Mouse (Mus musculus) brain, embryonic 14.5 days (tissue): ENCODE data around the gene Siah2. TPM values are rescaled to one million over a fixed set of nuclear protein-coding genes. Genes with fewer than 3 reads are reported as not detected.

ENCODE experiments used
- DNase-seq: peaks from one replicate; pipeline ENCODE4 v3.0.0-alpha.2; 2011; ENCODE audit warnings: low read depth
- CTCF ChIP-seq: fragments of 200-500 bp; IDR thresholded peaks from 2 replicates; pipeline ENCODE4 v1.5.1; 2012; ENCODE audit warnings: inconsistent platforms, mild to moderate bottlenecking, moderate library complexity, borderline replicate concordance; ENCODE audit not compliant: insufficient read depth, insufficient read length; ENCODE audit errors: extremely low read depth
- POLR2A ChIP-seq: fragments of 200-500 bp; IDR thresholded peaks from 2 replicates; pipeline ENCODE4 v1.6.1; 2012; ENCODE audit warnings: mild to moderate bottlenecking, inconsistent platforms, borderline replicate concordance; ENCODE audit not compliant: poor library complexity, insufficient read depth, insufficient read length, severe bottlenecking; ENCODE audit errors: extremely low read depth
- polyA plus RNA-seq: library from polyadenylated mRNA; depleted of rRNA; stranded (reverse); fragments of >200 nt; gene quantifications from 2 replicates; pipeline ENCODE4 v1.2.3, GENCODE M21; 2012

Gene Siah2
- polyA plus RNA-seq, 1 experiment = 16.2 TPM

GRCm38 (mm10) chr3:58719461-58720230 lies 27.4 kb upstream of the Siah2 start:
- no peak for DNase-seq
- TF ChIP-seq CTCF = no peak
- no peak for TF ChIP-seq POLR2A

GRCm38 (mm10) chr3:58716705-58717104 lies 24.5 kb upstream of the Siah2 start:
- TF ChIP-seq CTCF (no peak), POLR2A (no peak)

GRCm38 (mm10) chr3:58714767-58715166 lies 22.6 kb upstream of the Siah2 start:
- no peak for DNase-seq
- TF ChIP-seq POLR2A (no peak), CTCF (no peak)

More at GRCm38 (mm10) chr3:58716705-58717104, 24.5 kb upstream of the Siah2 start:
- no peak for DNase-seq

GRCm38 (mm10) chr3:58714034-58714433 lies 21.8 kb upstream of the Siah2 start:
- DNase-seq = no peak
- no peak for TF ChIP-seq POLR2A
- TF ChIP-seq CTCF = no peak

GRCm38 (mm10) chr3:58713191-58713590 lies 21.0 kb upstream of the Siah2 start:
- no peak for DNase-seq
- TF ChIP-seq CTCF (no peak), POLR2A (no peak)

GRCm38 (mm10) chr3:58704547-58704946 lies 12.3 kb upstream of the Siah2 start:
- no peak for DNase-seq
- peak; percentile 21; the same call in 1 of the 2 replicates for TF ChIP-seq CTCF
- TF ChIP-seq POLR2A = no peak

GRCm38 (mm10) chr3:58703748-58704147 lies 11.5 kb upstream of the Siah2 start:
- DNase-seq = no peak
- TF ChIP-seq CTCF = no peak
- TF ChIP-seq POLR2A = no peak

- no peak for DNase-seq
- TF ChIP-seq CTCF = no peak
- TF ChIP-seq POLR2A = no peak
Measured at GRCm38 (mm10) chr3:58702329-58702728, 10.1 kb upstream of the Siah2 start.

GRCm38 (mm10) chr3:58701441-58701840 lies 9.2 kb upstream of the Siah2 start:
- TF ChIP-seq POLR2A (no peak), CTCF (no peak)
- DNase-seq = no peak

GRCm38 (mm10) chr3:58697926-58698325 lies 5.7 kb upstream of the Siah2 start:
- no peak for DNase-seq
- TF ChIP-seq CTCF = no peak
- no peak for TF ChIP-seq POLR2A

- no peak for DNase-seq
- TF ChIP-seq POLR2A = no peak
- TF ChIP-seq CTCF = no peak
Measured at GRCm38 (mm10) chr3:58696806-58697205, 4.6 kb upstream of the Siah2 start.

- no peak for DNase-seq
- TF ChIP-seq POLR2A (no peak), CTCF (no peak)
Measured at GRCm38 (mm10) chr3:58695507-58695906, 3.3 kb upstream of the Siah2 start.
